Mouse (Mus musculus) T-helper 2 cell (primary cell): ENCODE measurements around the gene Snx22.

ENCODE experiments used
- in situ Hi-C: fragments of 300-600 bp; cut with MboI, MseI; formaldehyde crosslinking; loops from one replicate; pipeline ENCODE4 v1.15.1; 2025; ENCODE audit warnings: high pct_unique_total_duplicates

Gene Snx22

GRCm38 (mm10) chr9:66069583-66069982, at the start of gene Snx22:
TSS of gene Snx22 (minus strand) at chr9:66069719.
- in situ Hi-C loops = loop anchor here (5.0 kb wide), 1 partner anchor 53 kb away; no protein-coding TSS in a partner anchor

DNA sequence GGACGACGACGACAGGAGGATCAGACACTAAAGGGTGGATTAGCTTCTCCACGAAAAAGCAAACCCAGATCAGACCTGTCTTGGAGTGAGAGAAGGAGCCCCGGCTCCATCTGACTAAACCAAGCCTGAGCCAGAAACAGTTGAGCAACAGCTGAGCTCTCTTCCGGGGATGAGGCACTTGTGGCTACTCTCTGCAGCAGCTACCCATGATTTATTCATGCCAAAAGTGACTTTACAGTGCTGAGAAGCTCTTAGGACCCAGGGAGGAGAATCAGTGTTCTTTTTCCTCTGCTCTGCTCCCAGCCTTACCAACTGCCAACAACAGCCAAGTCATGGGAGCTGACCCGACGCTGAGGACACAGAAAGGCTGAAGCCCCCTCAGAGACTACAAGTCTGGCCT, 47.4 kb upstream of the Snx22 start:
- in situ Hi-C loops = no loop called here

- in situ Hi-C loops = no loop called here
These were observed 44.8 kb upstream of the Snx22 start for GRCm38 (mm10) chr9:66114341-66114740.

GRCm38 (mm10) chr9:66110611-66111379, 41.3 kb upstream of the Snx22 start:
- in situ Hi-C loops = no loop called here

- in situ Hi-C loops = no loop called here
These were observed 40.6 kb upstream of the Snx22 start for GRCm38 (mm10) chr9:66110126-66110525.

DNA sequence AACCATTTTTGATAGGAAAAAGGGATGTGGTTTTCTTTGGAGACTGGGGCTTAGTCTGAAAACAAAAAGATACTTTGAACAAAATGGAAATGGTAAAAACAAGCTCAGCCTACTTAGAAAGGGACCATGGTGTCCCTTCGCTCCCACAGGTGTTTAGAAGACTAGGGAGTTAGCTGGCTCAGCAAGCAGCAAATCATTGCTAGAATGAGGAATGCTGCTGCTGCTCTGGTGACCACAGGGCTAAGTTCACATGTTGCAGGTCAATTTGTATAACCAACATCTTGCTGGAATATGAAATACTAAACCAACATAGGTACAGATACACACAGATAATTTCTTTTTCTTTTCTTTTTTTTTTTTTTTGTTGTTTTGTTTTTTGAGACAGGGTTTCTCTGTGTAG, 40.1 kb upstream of the Snx22 start:
- in situ Hi-C loops = no loop called here

DNA sequence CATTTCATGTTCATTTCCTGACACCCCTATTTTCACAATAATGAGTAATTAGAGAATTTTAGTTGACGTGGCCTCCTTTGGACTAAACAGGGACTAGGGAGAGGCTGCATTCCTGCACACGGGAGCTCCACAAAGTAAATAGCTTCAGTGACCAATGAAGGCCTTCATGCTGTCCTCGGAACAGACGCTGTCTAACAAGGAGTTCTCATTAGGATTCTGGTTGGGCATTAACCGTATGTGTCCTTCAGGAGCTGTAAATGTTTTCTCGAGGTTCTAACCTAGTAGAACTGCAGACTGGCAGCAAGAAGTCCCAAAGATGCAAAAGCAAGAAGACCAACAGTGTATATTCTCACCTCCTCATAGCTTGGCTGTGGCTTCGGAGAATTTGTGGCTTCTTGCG, 35.6 kb upstream of the Snx22 start:
- in situ Hi-C loops = no loop called here

- in situ Hi-C loops = no loop called here
These were observed 35.1 kb upstream of the Snx22 start for GRCm38 (mm10) chr9:66104601-66105000.

- in situ Hi-C loops = no loop called here
These were observed 33.1 kb upstream of the Snx22 start for GRCm38 (mm10) chr9:66102668-66103067.

DNA sequence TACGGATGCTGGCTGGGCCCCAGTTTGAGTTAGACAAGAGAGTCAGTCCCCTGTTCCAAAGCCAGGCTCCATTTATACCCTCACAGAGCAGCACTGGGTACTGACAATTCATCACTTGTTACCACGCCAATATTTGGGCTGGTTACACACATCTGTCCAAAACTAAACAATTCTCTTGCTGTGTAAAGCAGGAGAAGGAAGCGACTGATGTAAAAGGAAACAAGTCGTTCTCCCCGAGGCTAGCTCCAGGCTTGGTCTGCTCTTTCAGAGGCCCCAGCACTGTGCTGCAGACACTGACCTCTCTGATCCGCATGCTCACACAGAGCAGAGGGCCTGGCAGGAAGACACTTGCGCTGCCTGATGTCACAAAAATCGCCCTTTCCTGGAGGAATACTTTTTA, 32.1 kb upstream of the Snx22 start:
- in situ Hi-C loops = no loop called here

DNA sequence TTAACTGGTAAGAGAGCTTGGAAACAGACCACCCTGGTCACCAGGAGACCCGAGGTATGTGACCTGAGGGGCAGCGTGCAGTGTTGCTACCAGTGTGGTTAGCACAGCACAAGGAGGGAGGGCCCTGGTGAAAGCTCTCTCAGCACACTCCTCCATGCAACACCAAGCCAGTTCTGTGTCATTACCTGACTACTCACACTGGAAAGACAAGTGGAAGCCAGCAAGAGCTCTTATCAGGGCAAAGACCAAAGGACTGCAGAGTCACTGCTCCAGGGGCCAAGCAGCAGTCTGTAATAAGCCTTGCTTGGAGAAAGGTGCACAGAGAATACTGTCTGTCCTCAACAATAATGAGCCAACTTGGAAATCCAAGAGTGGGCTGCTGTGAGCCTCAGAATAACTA, 23.1 kb upstream of the Snx22 start:
- in situ Hi-C loops = no loop called here

DNA sequence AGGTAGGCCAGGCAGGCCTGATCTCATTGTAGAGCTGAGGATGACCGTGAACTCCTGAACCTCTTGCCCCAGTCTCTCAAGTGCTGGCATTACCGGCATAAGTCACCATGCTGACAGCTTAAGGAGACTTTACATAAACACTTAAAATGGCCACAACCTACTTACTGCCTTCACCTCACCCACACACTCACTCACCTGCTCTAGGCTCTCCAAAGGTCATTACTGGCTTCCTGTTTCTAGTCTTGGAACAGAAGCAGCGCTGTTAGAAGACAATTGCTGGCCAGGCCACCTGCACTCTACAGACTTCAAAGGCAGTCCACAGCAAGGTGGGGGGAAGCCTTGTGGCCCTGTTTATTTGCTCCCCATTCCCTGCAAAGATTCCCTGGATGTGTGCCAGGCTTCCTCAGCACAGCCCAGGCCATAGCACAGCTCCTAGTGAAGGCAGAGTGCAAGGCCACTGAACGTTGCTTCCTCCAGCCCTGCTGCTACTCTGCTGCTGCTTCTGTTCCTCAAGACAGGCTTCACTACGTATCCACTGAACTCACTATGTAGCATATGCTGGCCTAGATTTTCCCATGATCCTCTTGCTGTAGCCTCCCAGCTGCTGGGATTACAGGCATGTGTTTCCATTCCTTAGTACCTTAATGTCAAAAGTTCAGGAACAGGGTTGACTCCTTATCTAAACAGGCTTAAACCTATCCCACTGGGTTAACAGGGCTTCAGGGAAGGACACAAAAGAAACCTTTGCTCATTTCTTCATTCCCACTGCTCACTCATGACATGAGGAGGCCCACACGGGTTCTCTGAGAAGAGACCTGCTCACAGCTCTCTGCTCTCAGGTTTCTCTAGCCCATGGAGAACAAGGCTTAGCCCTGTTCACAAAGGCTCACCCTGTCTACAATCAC, 22.1 kb upstream of the Snx22 start:
- in situ Hi-C loops = no loop called here

DNA sequence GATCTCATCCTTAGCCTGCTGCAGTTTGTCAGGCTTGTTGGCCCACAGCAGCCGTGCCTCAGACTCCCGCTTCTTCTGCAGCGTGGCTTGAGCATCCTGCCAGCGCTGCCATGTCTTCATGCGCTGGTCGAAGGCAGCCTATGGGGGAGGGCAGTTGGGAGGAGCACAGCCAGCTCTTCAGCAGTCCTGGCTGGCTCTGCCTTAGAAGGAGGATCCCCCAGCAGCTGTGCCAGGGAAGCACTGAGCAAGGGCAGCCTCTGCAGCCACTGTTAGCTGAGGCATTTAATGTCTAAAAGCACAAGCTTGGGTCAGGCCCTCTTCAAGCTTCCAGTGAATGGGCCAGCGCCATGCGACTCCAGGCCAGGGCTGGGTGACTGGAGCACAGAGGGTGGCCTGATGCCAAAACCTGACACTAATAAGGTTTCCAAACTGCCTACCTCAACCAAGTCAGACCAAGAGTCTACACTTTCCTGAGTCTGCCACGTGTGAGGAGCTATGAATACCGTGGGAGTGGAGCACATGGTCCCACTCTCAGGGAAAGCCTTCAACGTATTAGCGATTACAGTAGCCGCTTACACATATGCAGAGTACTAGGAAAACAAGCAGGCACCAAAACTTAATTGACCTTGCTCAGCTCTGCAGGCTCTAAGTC, 21.2 kb upstream of the Snx22 start:
- in situ Hi-C loops = no loop called here

DNA sequence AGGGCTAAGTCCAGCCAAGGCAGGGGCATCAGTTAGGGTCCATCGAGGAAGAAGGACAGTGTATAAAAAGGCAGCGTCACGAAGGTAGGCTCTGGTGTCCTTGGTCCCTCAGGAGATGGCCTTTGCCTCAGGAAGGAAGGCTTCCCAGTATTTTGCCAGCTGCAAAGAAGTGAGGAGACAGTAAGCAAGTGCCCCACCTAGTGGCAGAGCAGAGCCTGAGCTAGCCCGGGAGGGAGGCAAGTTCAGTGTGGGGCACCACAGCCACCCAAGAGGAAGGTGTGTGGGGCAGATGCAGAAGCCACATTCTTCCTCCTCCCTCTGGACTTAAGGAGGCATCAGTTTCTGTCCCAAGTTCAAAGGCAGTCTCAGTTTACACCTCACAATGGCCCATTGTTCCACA, 18.9 kb upstream of the Snx22 start:
- in situ Hi-C loops = no loop called here

DNA sequence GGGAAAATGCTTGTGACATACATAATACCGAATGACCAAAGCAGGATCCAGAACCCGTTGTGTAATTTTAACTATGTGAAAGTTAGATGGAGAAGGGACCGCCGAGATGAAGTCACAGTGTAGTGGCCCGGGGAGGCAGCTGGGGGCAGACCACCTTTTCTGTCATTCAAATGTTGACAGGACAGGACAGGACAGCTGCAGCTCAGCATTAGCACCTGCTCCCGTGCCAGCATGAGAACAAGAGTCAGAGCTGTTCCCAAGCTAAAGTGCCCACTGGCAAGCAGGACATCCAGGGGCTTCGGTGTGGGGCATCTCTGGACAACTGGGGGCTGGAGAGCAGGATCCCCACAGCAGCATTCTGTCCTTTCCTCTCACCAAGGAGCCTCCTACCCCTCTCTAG, 17.5 kb upstream of the Snx22 start:
- in situ Hi-C loops = no loop called here

DNA sequence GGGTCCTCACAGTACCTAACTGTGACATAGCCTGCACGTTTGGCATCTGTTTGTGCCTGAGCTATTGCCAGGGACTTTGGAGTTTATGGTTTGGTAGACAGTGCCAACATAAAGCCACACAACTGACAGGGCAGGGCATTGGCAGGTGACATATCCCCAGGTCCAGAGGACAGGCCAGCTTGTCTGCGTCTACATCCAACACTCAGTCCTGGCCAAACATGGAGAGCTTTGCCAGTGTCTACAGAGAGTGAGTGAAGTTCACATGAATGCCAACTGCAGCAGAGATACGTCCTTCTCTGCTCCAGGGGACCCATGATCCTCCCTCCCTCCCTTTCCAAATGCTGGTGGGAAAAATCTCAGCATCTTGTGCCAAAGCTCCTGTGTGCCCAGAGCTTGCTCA, 14.7 kb upstream of the Snx22 start:
- in situ Hi-C loops = no loop called here

- in situ Hi-C loops = no loop called here
These were observed 12.5 kb upstream of the Snx22 start for GRCm38 (mm10) chr9:66081999-66082398.

DNA sequence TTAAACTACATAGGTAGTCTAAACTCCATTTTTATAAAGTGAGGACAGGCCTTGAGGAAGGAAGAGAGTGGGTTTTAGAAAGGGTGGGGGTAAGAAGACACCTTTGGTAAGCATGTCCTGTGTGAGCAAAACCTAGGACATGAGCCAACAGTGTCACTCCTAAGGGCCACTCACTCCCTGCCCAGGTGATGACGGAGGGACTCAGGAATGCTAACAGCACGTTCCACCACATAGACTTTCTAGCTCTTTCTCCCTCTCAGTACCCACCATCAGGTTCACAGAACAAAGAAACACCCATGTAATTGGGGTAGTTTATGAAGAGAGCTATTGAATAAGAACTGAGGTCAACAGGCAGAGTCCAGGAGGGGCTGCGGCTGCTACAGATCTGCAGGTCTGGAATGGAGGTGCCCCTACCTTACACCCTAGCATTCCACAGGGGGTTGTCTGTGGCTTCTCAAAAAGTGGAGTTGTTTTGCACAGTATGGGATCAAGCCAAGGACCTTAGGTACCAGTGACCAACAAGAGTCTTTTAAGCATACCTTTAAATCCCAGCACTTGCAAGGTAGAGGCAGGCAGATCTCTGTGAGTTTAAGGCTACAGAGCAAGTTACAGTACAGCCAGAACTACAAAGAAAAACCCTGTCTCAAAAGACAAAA, 11.4 kb upstream of the Snx22 start:
- in situ Hi-C loops = no loop called here

GRCm38 (mm10) chr9:66078493-66078892, 9.0 kb upstream of the Snx22 start:
- in situ Hi-C loops = no loop called here

GRCm38 (mm10) chr9:66078072-66078471, 8.6 kb upstream of the Snx22 start:
- in situ Hi-C loops = no loop called here

DNA sequence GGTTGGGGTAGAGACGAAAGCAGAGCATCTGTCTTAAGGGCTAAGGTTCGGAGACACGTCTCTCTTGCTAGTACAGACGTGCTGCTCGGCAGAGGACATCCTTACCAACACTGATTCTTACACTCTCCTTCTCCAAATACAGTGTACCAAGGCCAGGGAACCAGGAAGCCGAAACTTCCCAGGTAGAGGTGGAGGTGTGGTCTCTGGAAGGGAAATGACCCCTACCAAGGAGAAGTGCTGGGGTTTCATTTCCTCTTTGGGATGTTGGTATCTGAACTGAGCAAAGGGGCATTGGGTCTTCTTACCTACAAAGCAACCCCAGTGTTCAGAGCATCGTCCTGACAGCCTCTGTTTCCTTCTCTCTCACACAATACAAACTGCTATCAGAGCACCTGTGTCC, 3.2 kb upstream of the Snx22 start:
- in situ Hi-C loops = no loop called here

- in situ Hi-C loops = no loop called here
These were observed 632 bp upstream of the Snx22 start for GRCm38 (mm10) chr9:66070151-66070550.
